Mouse (Mus musculus) bone marrow, adult 2 months (tissue): ENCODE measurements around the gene Tfrc. TPM values are rescaled to one million over a fixed set of nuclear protein-coding genes. Genes with fewer than 3 reads are reported as not detected.
A peak's percentile ranks its signal among the peaks of the same experiment; 100 is the strongest.

ENCODE experiments used
- H3K27ac ChIP-seq: fragments of 200-500 bp; 2 replicates; pipeline ENCODE4 v1.5.1; 2012; ENCODE audit warnings: low read depth, mild to moderate bottlenecking, control low read depth, inconsistent platforms, low read length; ENCODE audit not compliant: control insufficient read depth, poor library complexity, insufficient read depth
- H3K4me1 ChIP-seq: fragments of 200-500 bp; 2 replicates; pipeline ENCODE4 v1.6.1; 2011; ENCODE audit warnings: low read length; ENCODE audit not compliant: control insufficient read depth, insufficient read depth
- H3K4me3 ChIP-seq: fragments of 200-500 bp; replicated peaks from 2 replicates; pipeline ENCODE3; 2011; ENCODE audit warnings: mild to moderate bottlenecking, low read depth, low read length, control low read depth; ENCODE audit not compliant: control insufficient read depth
- CTCF ChIP-seq: fragments of 200-500 bp; IDR thresholded peaks from 2 replicates; pipeline ENCODE4 v1.5.1; 2011; ENCODE audit warnings: low read length, control low read depth; ENCODE audit not compliant: control insufficient read depth, insufficient read depth
- POLR2A ChIP-seq: fragments of 200-500 bp; IDR thresholded peaks from 2 replicates; pipeline ENCODE4 v1.6.1; 2011; ENCODE audit warnings: low read depth, mild to moderate bottlenecking, control low read depth, low read length, borderline replicate concordance; ENCODE audit not compliant: control insufficient read depth
- WGBS: fragments of 180-500 bp; shearing (Covaris S2); methylation state at CpG from one replicate; pipeline ENCODE4 v1.1.7; 2018; 5-methylcytosine and 5-hydroxymethylcytosine counted together
- polyA plus RNA-seq: library from polyadenylated mRNA; stranded (reverse); fragments of >200 nt; gene quantifications from 2 replicates; pipeline ENCODE4 v1.2.4, GENCODE M21; 2011; ENCODE audit warnings: low replicate concordance; ENCODE audit not compliant: missing spikeins, insufficient read depth, insufficient read length

Gene Tfrc
- polyA plus RNA-seq, 1 experiment: 210 TPM

GRCm38 (mm10) chr16:32664211-32664610, 55.5 kb downstream of the Tfrc start:
- H3K4me3 ChIP-seq: no peak overlapping the region
- WGBS: 65% methylated on average over 2 of the region's 2 CpGs

GRCm38 (mm10) chr16:32665851-32666665, 57.3 kb downstream of the Tfrc start:
- Histone ChIP-seq H3K4me3 (peak overlapping the region; percentile 1), H3K4me1 (peaks cover 15% of the 10 kb centered on the region), H3K27ac (peak overlapping the region; percentile 88)
- TF ChIP-seq CTCF (no peak), POLR2A (peak; percentile 44; the same call in 1 of the 2 replicates)
- 27% methylated on average over 11 of the region's 11 CpGs for WGBS

More at GRCm38 (mm10) chr16:32664211-32664610, 55.5 kb downstream of the Tfrc start:
- no peak for TF ChIP-seq POLR2A
- no peak for TF ChIP-seq CTCF
- Histone ChIP-seq H3K4me1 (peaks cover 15% of the 10 kb centered on the region), H3K27ac (no peak overlapping the region; the same call in 1 of the 2 replicates)

- 66% methylated on average over 9 of the region's 9 CpGs for WGBS
- Histone ChIP-seq H3K27ac (peak overlapping the region; percentile 88), H3K4me3 (no peak overlapping the region), H3K4me1 (peaks cover 15% of the 10 kb centered on the region)
- TF ChIP-seq POLR2A: no peak
- no peak for TF ChIP-seq CTCF
Observed at GRCm38 (mm10) chr16:32666671-32667551, 58.2 kb downstream of the Tfrc start.

- H3K27ac ChIP-seq: peak overlapping the region; percentile 37
- H3K4me1 ChIP-seq: peaks cover 15% of the 10 kb centered on the region
- TF ChIP-seq CTCF: no peak
- TF ChIP-seq POLR2A: no peak
- no peak overlapping the region for H3K4me3 ChIP-seq
- 84% methylated on average over 3 of the region's 3 CpGs for WGBS
Observed at GRCm38 (mm10) chr16:32667552-32667872, 58.8 kb downstream of the Tfrc start.

GRCm38 (mm10) chr16:32668030-32668429, 59.3 kb downstream of the Tfrc start:
- no peak overlapping the region for H3K4me3 ChIP-seq
- peaks cover 15% of the 10 kb centered on the region for H3K4me1 ChIP-seq
- TF ChIP-seq CTCF (no peak), POLR2A (no peak)
- 80% methylated on average over 10 of the region's 10 CpGs for WGBS
- H3K27ac ChIP-seq: no peak overlapping the region; the same call in 1 of the 2 replicates

GRCm38 (mm10) chr16:32668472-32668871, 59.8 kb downstream of the Tfrc start:
- 81% methylated on average over 4 of the region's 4 CpGs for WGBS
- peak; percentile 45; the same call in 1 of the 2 replicates for TF ChIP-seq CTCF
- TF ChIP-seq POLR2A: no peak
- Histone ChIP-seq H3K27ac (no peak overlapping the region), H3K4me1 (peaks cover 14% of the 10 kb centered on the region), H3K4me3 (no peak overlapping the region)

GRCm38 (mm10) chr16:32669243-32669642, 60.5 kb downstream of the Tfrc start:
- Histone ChIP-seq H3K4me3 (no peak overlapping the region), H3K4me1 (peaks cover 12% of the 10 kb centered on the region), H3K27ac (no peak overlapping the region)
- WGBS: 93% methylated on average over 10 of the region's 10 CpGs
- TF ChIP-seq POLR2A: no peak
